Mouse (Mus musculus): ENCODE measurements around the gene Pde2a.

- TF ChIP-seq JUN (IDR thresholded peaks at IDR 0.05; ENCODE audit: insufficient read depth, low read depth, low read length): no peak
- TF ChIP-seq NRF1 (IDR thresholded peaks at IDR 0.05; ENCODE audit: low read depth, low read length): no peak
- no peak for TF ChIP-seq POLR2A (IDR thresholded peaks at IDR 0.05; ENCODE audit: low read depth, low read length)
- no peak for TF ChIP-seq ETS1 (conservative IDR thresholded peaks at IDR 0.05; ENCODE audit: low read depth, low read length)
- TF ChIP-seq UBTF (IDR thresholded peaks at IDR 0.05; ENCODE audit: low read depth, low read length): no peak
- TF ChIP-seq HCFC1 (IDR thresholded peaks at IDR 0.05; ENCODE audit: low read depth, low read length): no peak
- no peak for TF ChIP-seq MAX (IDR thresholded peaks at IDR 0.05; ENCODE audit: low read length)
- TF ChIP-seq EP300 (IDR thresholded peaks at IDR 0.05; ENCODE audit: low read length): no peak
- no peak for TF ChIP-seq CTCF (conservative IDR thresholded peaks at IDR 0.05 in 1 of 2, IDR thresholded peaks at IDR 0.05 in 1 of 2; ENCODE audit: low read depth in 2 of 2, low read length in 2 of 2)
- TF ChIP-seq SIN3A (IDR thresholded peaks at IDR 0.05; ENCODE audit: low read length): no peak
These were observed 11.1 kb upstream of the Pde2a start, which contains the start of gene Gm45837 for GRCm38 (mm10) chr7:101410267-101410936.

All from CH12.LX (cell line).